Mouse (Mus musculus) skeletal muscle tissue, adult 2 months (tissue): Measurements from ENCODE around the gene Mzt1.
"Not testable (repeated sequence)": the region's sequence is repeated elsewhere in the genome, so short reads cannot be mapped to it uniquely, and the experiment has no call there.

ENCODE experiments used
- DNase-seq: peaks from one replicate; pipeline ENCODE4 v3.0.0-alpha.2; 2012; ENCODE audit warnings: low read depth, low spot score

Gene Mzt1

DNA sequence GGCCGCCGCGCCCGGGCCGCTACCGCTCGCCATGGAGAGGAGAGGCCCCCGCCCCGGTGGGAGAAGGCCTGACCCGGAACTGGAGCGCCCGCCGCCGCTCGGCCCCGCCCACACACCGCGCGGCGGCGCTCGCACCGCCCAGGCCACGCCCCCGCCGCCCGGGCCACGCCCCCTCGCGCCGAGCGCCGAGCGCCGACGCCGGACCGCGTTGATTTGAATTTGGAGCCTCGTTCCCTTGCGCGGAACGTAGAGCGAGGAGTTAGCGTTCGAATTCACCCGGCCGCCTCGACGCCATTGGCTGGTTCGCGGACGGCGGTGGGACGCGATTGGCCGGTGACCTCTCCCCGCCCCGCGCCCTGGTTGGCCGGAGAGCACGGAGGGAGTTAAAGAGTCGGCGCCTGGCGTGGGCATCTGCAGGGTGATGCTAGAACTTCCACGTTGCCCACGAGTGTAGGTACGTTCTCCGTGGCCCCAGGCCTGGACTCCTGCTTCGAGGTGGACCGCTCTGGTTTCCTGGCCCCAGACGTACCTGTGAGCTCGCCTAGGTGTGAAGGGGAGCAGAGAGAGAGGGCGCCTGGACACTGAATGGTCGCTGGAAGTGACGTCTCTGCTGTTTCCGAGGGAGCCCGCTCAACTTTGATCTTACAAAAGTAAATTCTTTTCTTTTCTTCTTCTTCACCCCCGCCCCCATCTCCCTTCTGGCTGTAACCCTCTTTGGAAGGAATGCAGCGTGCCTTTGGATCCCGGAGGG, at the start of gene Mzt1, which contains the start of gene Bora:
Gene Mzt1, minus strand, starts transcription at position 104 of the 751 bp plus-strand sequence.
Gene Bora, plus strand, starts transcription at position 192 of the 751 bp plus-strand sequence.
- peak; percentile 81 for DNase-seq

DNA sequence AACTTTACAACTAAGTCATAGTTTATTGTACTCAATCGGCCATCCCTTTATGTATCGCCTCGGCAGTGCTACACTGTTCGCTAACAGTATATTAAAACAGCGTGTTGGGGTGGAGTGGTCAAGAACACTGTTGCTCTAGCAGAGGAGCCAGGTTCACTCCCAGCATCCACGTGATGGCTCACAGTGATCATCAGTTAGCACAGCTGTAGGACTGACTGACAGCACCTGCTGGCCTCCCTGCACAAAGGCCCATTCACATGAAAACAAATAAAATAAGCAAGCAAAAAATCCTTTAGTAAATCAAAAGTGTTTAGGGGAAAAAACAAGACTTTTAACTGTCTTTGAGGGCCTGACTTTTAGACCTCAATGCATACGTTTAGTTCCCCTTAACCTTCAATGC, 43.0 kb upstream of the Mzt1 start:
- no peak for DNase-seq

DNA sequence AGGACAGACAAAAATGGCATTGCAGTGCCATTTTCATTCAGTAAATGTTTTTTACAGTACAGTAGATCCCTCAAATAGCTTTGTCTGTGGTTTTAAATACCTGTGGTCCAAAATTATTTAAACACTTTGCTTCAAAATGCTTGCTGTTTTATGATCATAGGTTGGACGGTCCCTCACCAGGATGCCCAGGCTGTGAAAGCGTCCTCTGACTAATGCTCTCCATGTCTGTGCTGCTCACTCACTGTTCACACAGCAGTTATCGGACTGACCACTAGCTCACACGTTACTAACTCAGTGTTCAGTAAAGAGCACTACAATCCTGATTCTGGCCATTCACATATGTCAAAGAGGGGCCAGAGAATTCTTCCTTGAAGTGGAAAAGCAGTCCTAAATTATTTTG, 25.2 kb upstream of the Mzt1 start:
- DNase-seq = no peak

DNA sequence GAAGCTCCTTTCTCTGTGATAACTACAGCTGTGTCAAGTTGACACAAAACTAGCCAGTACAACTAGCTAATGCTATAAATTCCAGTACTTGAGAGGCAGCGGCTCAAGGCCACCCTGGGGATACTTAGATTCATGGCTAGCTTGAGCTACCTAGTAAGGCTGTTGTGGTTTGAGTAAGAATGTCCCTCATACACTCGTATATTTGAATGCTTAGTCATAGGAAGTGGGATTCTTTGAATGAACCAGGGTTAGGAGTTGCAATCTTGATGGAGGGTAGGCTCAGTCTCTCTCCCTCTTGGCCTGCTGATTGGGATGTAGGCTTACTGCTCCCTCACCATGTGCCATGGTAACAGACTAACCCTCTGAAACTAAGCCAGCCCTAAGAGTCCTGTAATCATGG, 17.2 kb upstream of the Mzt1 start:
- no peak for DNase-seq

DNA sequence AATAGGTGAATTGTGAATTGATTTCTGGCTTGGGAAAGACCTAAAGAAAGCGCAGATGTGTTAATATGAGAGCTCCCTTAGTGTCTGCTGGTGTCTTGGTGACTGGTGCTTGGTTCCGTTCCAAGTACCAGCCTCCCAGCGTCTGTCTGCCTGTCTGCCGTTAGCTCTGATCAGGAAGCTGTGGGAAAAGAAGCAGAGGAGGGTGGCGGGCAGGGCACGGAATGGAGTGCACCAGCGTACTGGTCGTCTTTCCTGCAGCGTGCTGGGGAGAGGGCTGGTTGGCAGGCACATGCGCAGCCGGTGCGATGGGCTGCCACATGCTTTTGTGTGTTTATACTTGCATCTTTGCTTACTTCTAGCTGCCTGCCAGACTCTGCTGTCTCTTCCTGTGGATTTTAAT, 14.7 kb upstream of the Mzt1 start:
- DNase-seq = no peak

DNA sequence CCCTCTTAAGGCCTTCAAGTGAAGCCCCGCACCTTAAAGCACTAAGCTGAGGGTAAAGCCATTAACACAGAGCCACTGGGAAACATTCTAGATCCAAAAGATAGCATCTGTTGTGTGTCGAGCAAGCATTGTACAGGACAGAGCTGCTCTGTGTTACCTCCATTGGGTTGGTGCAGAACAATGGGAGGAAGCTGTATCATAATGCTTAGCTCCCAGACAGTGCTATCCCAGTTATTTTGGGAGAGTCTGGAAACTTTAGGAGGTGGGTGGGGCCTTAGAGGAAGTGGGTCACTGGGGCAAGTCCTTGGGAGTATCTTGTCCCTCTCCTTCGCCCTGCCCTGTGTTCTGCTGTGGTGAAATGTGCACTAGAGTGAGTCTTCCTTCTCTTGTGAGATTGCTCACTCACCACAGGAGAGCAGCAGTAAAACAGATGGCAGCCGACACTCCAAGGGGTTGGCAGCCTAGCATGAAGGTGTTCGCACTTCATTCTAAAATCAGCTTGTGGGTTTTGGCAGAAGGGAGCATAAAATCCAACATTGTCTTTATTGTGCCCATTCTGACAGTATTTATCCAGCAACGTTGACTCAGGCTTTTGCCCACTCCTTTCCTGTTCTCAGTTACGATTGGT, 13.1 kb upstream of the Mzt1 start:
- no peak for DNase-seq

DNA sequence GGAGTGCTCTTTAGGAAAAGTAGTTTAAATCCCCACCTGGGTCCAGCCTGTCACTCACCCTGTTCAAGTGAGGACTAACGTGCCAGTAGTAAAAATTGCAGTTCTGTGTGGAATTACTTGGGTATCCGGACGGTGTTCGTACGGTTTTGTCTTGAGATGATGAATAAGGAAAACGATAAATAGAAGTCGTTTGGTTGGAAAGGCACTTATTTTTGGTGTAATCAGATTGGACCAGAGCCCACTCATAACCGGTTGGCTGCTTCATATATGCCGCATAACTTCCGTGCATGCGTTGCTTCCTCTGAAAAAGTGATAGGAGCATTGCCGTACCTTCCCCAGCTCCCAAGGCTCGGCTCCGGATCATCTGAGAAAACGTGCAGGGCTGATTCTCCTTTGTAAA, 848 bp upstream of the Mzt1 start:
- no peak for DNase-seq

DNA sequence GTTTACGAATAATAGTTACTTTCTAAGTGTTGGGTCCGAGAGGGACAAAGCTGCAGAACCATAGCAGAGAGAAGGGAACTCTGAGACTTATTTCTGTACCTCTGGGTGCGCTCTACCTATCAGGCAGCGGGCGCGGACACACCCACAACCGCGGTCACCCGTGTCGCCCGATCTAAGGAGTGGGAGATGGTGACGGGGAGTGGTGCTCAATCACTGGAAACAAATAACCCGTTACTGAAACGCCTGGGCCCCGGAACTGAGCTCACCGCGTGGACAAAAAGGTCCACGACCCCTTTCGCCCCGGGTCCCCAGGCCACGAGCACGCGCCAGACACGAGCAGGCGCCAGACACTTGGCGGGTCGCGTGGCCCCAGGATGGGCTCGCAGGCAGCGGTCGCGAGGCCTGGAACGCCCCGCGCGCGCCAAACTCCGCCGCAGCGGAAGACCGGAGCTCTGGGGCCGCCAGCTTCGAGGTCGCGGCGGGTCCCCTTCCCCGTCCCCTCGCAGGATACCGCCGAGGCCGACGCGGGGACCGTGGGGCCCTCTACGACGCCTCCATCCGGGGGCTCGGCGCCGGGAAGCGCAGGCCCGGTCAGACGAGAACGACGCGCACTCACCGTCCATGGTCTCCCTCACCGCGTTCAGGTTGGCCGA, 430 bp downstream of the Mzt1 start:
- peak; percentile 2 for DNase-seq

DNA sequence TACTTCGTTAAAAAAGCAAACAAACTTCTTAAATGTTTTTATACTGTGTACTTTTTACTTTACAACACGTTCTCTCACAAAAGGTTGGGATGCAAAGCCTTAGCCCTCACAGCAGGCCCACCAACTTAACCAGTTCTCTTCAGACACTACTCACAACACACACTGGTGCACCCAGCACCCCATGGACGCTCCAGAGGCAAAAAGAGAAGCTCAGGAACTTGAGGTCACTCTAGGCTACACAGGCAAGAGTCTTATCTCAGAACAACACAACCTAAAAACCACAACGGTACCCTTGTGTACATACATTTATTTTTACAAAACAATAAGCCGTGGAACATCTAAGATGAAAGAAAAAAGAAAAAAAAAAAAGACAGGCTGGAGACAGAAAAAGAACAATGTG, 1.2 kb downstream of the Mzt1 start:
- DNase-seq = no peak

DNA sequence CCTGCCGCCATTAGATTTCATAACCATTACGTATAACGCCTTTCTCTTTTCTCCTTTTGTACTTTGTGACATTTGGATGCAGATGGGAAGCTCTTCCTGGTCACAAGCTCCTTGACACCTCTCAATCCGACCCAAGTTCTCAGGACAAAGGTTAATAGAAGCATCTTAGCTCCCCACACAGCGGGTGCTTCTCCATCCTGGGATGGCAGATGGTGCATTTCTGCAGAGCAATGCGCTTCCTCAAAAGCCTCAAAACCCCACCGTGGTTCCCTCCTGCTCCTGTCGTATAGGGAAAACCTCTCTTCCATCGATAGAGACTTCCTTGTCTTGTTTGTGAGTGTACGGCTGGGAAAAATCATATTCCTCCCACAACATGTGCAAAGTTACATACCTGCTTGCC, 1.8 kb downstream of the Mzt1 start:
- no peak for DNase-seq

DNA sequence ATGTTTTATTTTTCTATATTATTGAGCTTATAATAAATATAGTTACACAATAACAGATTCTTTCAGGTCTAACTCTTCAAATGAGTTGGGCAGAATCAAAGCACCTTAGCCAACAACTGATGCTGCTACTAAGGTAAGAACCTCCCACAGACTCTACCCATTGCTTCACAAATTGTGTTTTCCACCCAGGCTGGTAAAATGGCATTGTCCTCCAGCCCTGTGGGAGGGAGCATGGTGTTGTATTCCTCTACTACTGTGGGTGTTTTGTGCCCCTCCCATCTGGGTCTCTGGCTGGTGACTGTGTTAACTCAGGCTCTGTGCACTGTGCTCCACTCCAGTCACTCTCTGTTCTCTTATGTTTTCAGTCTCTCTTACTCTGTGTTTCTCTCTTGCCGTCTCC, 2.4 kb downstream of the Mzt1 start:
- DNase-seq = no peak

DNA sequence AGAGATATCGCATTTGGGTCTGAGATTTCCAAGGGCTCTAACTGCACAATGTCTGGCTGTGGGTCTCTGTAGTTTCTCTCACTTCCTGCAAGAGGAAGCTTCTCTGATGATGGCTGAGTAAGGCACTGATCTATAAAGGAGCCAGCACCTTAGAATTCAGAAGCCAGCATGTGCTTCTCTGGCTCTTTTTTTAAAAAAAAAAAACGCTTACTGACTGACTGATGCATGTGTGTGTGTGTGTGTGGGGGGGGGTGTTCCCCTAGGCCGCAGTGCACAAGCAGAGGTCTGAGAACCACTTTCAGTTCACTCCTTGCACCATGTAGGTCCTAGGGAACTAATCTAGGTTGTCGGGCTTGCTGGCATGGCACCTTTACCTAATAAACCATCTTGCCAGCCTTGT, 4.5 kb downstream of the Mzt1 start:
- DNase-seq = no peak

DNA sequence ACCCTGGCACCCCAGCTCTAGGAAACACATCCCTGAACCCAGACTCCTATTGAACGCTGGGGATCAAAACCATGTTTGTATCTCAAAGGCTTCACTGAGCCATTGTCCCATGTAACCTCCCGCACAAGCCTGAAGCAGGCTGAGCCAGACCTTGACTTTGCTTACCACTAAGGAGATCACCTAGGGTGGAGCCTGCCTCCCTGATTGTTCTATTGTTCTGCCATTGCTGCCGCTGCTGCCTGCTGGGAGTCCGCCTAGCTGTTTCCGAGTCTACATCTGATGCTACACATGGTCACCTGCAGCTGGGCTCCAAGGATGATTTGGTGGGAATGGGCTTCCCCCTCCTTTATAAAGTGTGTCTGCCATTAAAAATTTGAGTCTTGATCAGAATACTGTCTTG, 6.6 kb downstream of the Mzt1 start:
- not testable (repeated sequence) for DNase-seq

DNA sequence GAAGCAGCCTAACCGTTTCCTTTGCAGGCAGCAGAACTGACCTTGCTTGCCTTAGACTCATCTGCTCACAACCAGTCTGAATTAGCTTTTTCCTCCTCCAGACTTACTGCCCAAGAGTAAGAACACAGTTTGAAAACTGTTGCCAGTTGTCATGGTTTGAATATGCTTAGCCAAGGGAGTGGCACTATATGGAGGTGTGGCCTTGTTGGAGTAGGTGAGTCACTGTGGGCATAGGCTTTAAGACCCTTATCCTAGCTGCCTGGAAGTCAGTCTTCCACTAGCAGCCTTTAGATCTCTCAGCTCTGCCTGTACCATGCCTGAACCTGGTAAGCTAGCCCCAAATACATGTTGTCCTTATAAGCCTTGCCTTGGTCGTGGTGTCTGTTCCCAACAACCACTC, 8.2 kb downstream of the Mzt1 start:
- DNase-seq = no peak

DNA sequence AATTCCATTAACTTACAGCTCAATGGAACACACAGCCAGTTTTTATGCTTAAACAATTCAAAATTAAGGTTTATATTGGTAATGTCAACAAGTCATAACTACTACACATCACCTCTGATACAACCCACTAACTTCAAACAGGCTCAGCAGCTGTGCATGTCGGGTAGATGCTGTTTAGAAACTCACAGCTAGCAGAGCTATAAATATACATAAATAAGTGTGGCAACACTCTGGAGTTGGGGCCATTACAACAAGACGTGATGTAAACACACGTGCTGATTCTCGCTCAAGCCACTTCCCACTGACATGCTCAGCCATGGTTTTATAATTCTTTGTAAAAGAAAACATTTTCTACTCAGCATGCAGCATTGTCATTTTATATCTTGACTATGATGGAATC, 9.9 kb downstream of the Mzt1 start:
- no peak for DNase-seq

DNA sequence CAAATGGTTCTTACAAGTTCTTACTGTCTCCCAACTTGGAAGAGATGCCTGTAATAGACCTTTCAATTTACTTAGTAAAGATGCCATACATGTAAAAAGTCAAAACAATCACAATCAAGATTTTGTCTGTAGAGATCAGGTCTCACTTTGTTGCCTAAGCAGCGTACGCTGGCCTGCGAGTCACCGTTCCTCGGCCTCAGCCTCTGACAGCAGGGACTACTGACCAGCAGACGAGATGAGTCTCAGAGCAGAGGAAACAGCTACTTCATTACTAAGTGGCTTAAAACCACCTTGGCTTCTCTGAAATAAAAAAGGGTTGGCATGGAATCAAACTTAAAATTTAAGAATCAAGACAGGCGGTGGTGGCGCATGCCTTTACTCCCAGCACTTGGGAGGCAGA, 11.1 kb downstream of the Mzt1 start:
- DNase-seq = not testable (repeated sequence)

DNA sequence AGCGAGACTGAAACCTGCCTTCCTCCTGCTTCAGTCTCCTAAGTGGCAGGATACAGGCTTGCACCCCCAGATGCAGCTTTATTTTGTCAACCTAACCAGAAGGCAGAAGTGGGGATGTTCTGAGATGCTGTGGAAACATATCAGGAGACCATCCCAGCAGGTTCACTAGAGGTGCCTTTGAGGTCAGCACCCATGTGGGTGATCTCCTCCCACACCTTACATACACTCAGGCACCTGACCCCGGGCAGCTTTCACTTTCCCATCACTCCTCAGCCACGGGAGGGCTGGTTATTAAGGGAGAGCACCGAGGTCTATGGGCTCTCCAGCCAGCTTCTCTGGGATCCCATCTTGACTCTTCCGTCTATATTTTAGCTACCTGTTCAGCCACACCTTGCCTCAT, 13.3 kb downstream of the Mzt1 start:
- DNase-seq = no peak

DNA sequence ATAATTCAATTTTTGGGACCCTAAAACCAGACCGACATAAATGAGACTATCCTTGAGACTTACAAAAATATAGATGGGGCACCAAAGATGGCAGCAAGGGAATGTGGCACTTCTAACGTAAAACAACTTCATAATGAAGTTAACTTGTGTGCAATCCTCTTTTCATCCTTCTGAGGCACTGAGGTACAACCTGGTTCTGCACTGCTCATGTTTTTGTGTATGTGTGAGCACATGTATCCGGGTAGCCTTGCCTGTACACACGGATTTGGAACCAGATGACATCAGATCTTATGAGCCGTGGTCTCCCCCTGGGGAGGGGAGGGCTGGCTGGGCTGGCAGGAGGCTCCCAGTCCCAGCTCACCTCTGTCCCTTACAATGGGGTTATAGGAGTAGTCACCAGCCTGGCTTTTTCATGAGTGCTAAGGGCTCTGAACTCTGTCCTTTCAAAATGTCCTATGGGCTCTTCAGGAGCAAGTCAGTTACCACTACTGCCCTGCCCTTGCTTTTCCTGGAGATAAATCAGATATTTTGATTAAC, 14.5 kb downstream of the Mzt1 start:
- DNase-seq = no peak

DNA sequence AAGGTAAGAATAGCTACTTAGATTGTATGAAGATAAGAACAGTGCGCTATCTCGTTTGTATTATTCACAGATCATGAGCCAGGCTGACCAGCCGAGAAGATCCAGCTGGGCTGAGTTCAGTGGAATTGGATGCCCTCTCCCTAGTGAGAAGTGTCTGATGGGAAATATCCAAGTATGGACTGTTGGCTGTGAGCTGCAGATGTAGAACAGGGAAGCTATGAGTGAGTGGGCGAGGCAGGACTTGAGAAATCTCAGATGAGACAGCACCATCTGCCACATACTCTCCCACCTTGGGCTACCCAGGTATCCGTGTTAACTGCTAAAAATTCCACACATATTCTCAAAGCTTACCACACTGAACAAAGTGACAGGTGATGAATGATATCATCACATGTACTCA, 15.9 kb downstream of the Mzt1 start:
- DNase-seq = no peak

DNA sequence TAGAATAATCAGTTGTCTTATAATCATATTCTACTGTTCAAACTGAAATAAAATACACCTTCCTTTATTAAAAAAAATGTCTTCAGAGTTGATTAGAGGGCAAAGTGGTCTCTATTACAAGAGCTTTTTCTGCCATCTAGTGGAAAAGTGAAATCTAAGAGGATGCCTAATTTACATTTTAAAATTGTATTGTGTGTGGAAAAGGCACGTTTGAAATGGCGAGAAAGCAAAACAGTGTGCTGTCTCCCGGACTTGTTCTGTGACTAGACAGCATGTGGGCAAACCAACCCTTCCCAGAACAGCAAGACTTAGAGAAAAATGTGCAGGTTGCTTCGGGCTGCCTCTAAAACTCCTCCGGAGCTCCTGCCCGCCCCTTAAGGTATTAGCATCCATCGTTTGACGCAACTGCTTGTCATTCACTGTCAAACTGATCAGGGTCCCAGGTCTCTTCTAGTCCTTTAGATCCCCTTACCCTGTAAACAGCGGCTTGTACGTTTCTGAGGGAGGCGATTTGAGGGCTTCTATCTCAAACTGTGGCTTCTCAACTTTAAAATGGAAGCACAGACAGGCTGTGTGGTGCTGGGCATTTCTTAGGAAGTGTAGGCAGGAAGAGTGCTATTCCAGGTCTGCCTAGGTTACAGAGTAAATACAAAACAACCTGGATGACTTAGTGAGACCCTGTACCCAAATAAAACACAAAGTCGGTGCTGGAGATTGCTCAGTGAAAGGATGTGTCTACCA, 23.4 kb downstream of the Mzt1 start:
- DNase-seq = no peak

DNA sequence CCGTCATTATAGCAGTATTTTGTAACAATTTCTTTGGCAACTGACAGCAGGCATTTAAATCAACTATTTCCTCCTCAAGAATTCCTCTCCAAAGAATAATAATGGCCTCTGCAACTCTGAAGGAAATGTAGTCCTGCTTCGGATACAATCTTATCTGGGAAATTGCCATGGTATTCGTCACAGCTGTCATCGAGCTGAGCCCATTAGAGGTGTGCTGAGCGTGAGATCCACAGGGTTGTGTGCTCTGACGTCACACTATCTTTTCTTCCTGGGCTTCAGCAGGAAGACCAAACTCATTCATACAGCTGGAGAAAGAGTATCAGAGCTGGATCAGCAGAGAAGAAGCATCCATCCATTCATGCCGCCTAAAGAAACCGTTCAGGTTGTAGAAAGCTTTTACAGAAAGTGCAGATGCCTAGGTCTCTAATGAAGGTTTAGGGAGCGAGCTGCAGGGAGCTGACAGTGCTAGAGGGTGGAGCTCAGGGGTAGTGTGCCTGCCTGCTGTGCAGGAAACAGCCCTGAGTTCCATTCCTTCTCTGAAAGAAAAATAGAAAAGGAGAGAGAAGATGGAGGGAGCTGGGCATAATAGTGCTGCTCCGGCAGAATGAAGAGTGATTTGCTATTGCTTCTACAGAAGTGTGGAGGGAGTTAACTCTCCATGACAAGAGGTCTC, 26.7 kb downstream of the Mzt1 start:
- no peak for DNase-seq
